Mouse (Mus musculus) spleen, adult 2 months (tissue): ENCODE data around the gene Slc17a9. TPM values are rescaled to one million over a fixed set of nuclear protein-coding genes. Genes with fewer than 3 reads are reported as not detected.

Experiments
- DNase-seq, 2 experiments: peaks; one replicate each; pipeline versions ENCODE4 v3.0.0 to v3.0.0-alpha.2; 2012 to 2021; ENCODE audit warnings: low spot score in 2 of 2, low read depth in 1 of 2
- H3K27ac ChIP-seq: fragments of 200-500 bp; 2 replicates; pipeline ENCODE4 v1.5.1; 2012; ENCODE audit warnings: low read length, inconsistent platforms; ENCODE audit not compliant: insufficient read depth
- H3K27me3 ChIP-seq: fragments of 200-500 bp; 2 replicates; pipeline ENCODE4 v1.6.1; 2012; ENCODE audit warnings: mild to moderate bottlenecking, moderate library complexity, low read length, inconsistent platforms; ENCODE audit not compliant: control insufficient read depth, insufficient read depth
- H3K36me3 ChIP-seq: fragments of 200-500 bp; 2 replicates; pipeline ENCODE4 v1.6.1; 2012; ENCODE audit warnings: mild to moderate bottlenecking, low read length, inconsistent platforms; ENCODE audit not compliant: control insufficient read depth, insufficient read depth
- H3K4me1 ChIP-seq: fragments of 200-500 bp; 2 replicates; pipeline ENCODE4 v1.6.1; 2011; ENCODE audit warnings: inconsistent platforms; ENCODE audit not compliant: control insufficient read depth, insufficient read depth, insufficient read length
- H3K4me3 ChIP-seq: fragments of 200-500 bp; 2 replicates; pipeline ENCODE4 v1.5.1; 2011; ENCODE audit warnings: mild to moderate bottlenecking, inconsistent platforms; ENCODE audit not compliant: insufficient read depth, insufficient read length; ENCODE audit errors: extremely low read depth
- CTCF ChIP-seq: fragments of 200-500 bp; IDR thresholded peaks from 2 replicates; pipeline ENCODE4 v1.5.1; 2011; ENCODE audit warnings: mild to moderate bottlenecking, inconsistent platforms; ENCODE audit not compliant: insufficient read depth, insufficient read length, insufficient replicate concordance; ENCODE audit errors: extremely low read depth
- POLR2A ChIP-seq: fragments of 200-500 bp; IDR thresholded peaks from 2 replicates; pipeline ENCODE4 v1.6.1; 2011; ENCODE audit warnings: low read depth, low read length, inconsistent platforms
- WGBS: fragments of 180-500 bp; shearing (Covaris S2); methylation state at CpG from one replicate; pipeline ENCODE4 v1.1.7; 2018; 5-methylcytosine and 5-hydroxymethylcytosine counted together
- polyA plus RNA-seq: library from polyadenylated mRNA; depleted of rRNA; stranded (reverse); fragments of >200 nt; gene quantifications from 2 replicates; pipeline ENCODE4 v1.2.3, GENCODE M21; 2012

Gene Slc17a9
- polyA plus RNA-seq, 1 experiment = 43.9 TPM

GRCm38 (mm10) chr2:180765713-180766112 lies 40.6 kb downstream of the Slc17a9 start:
- TF ChIP-seq CTCF (no peak), POLR2A (no peak)
- Histone ChIP-seq H3K4me1 (no peaks in the 10 kb centered on the region), H3K27me3 (no peaks in the 10 kb centered on the region), H3K36me3 (no peaks in the 10 kb centered on the region), H3K27ac (no peak overlapping the region), H3K4me3 (no peak overlapping the region)
- no peak for DNase-seq
- WGBS = 76% methylated on average over 7 of the region's 7 CpGs

- H3K27me3 ChIP-seq = peaks cover 12% of the 10 kb centered on the region
- no peak overlapping the region for H3K4me3 ChIP-seq
- H3K36me3 ChIP-seq = no peaks in the 10 kb centered on the region
- no peaks in the 10 kb centered on the region for H3K4me1 ChIP-seq
- 16% methylated on average over 12 of the region's 12 CpGs for WGBS
- no peak for DNase-seq
- TF ChIP-seq CTCF (no peak), POLR2A (no peak)
- no peak overlapping the region for H3K27ac ChIP-seq
Measured at GRCm38 (mm10) chr2:180775223-180775622, 50.2 kb downstream of the Slc17a9 start.

- Histone ChIP-seq H3K27ac (no peak overlapping the region), H3K36me3 (no peaks in the 10 kb centered on the region), H3K4me1 (no peaks in the 10 kb centered on the region), H3K27me3 (peaks cover 12% of the 10 kb centered on the region), H3K4me3 (no peak overlapping the region)
- 11% methylated on average over 15 of the region's 15 CpGs for WGBS
- DNase-seq = no peak
- TF ChIP-seq CTCF (no peak), POLR2A (no peak)
Measured at GRCm38 (mm10) chr2:180775641-180776040, 50.6 kb downstream of the Slc17a9 start.

GRCm38 (mm10) chr2:180776793-180777192 lies 51.7 kb downstream of the Slc17a9 start, which contains the start of gene Bhlhe23:
Gene Bhlhe23, minus strand, starts transcription at chr2:180776900.
- no peak for TF ChIP-seq CTCF
- TF ChIP-seq POLR2A = no peak
- Histone ChIP-seq H3K4me1 (no peaks in the 10 kb centered on the region), H3K27me3 (peaks cover 12% of the 10 kb centered on the region), H3K36me3 (no peaks in the 10 kb centered on the region), H3K4me3 (no peak within 1 kb of the TSS), H3K27ac (no peak within 1 kb of the TSS)
- no peak for DNase-seq
- 8% methylated on average over 28 of the region's 28 CpGs for WGBS

- Histone ChIP-seq H3K27me3 (peaks cover 9% of the 10 kb centered on the region), H3K36me3 (no peaks in the 10 kb centered on the region), H3K27ac (no peak overlapping the region), H3K4me3 (no peak overlapping the region), H3K4me1 (no peaks in the 10 kb centered on the region)
- TF ChIP-seq POLR2A (no peak), CTCF (peak; percentile 97)
- 23% methylated on average over 12 of the region's 12 CpGs for WGBS
- DNase-seq = peak; percentile 11 to 42
Measured at GRCm38 (mm10) chr2:180779226-180780104, 54.4 kb downstream of the Slc17a9 start.

GRCm38 (mm10) chr2:180780282-180780681 lies 55.2 kb downstream of the Slc17a9 start:
- TF ChIP-seq CTCF (no peak), POLR2A (no peak)
- Histone ChIP-seq H3K4me3 (no peak overlapping the region), H3K36me3 (no peaks in the 10 kb centered on the region), H3K27me3 (peaks cover 9% of the 10 kb centered on the region), H3K27ac (no peak overlapping the region), H3K4me1 (no peaks in the 10 kb centered on the region)
- 11% methylated on average over 2 of the region's 2 CpGs for WGBS
- no peak for DNase-seq

- no peaks in the 10 kb centered on the region for H3K4me1 ChIP-seq
- H3K27me3 ChIP-seq = no peaks in the 10 kb centered on the region
- no peak overlapping the region for H3K27ac ChIP-seq
- TF ChIP-seq CTCF (peak; percentile 37; the same call in 1 of the 2 replicates), POLR2A (no peak)
- no peaks in the 10 kb centered on the region for H3K36me3 ChIP-seq
- H3K4me3 ChIP-seq = no peak overlapping the region
- peak; percentile 19 to 24 for DNase-seq
Measured at GRCm38 (mm10) chr2:180786732-180787131, 61.7 kb downstream of the Slc17a9 start.
